Mouse (Mus musculus) forebrain, embryonic 10.5 days (tissue): ENCODE data around the gene A3galt2. TPM values are rescaled to one million over a fixed set of nuclear protein-coding genes. Genes with fewer than 3 reads are reported as not detected.

Source experiments
- polyA plus RNA-seq: library from polyadenylated mRNA; unstranded; fragments of >200 nt; fragmentation: Nextera tagmentation; extraction: Ambion mirVana; gene quantifications from 2 replicates; pipeline ENCODE4 v1.2.1, GENCODE M21; 2016

Gene A3galt2
- polyA plus RNA-seq, 1 experiment from 2014 or later: 0.17 TPM

Other genes starting within 250 kb of the A3galt2 start
- gene Zscan20, start 145.3 kb upstream of the A3galt2 start, polyA plus RNA-seq: 6.3 and 7.0 TPM in 2 replicates
- 0.63 and 1.0 TPM in 2 replicates for gene Tlr12, start 136.7 kb upstream of the A3galt2 start, polyA plus RNA-seq
- 23.3 and 23.4 TPM in 2 replicates for gene Phc2, start 100.7 kb upstream of the A3galt2 start, polyA plus RNA-seq
- 37.1 and 37.3 TPM in 2 replicates for gene Zfp362, start 50.7 kb downstream of the A3galt2 start, polyA plus RNA-seq
- gene Trim62, start 128.2 kb downstream of the A3galt2 start, polyA plus RNA-seq: 6.8 and 7.4 TPM in 2 replicates
- 10.5 and 12.0 TPM in 2 replicates for gene Azin2, start 207.1 kb downstream of the A3galt2 start, polyA plus RNA-seq
- gene Ak2, start 236.6 kb downstream of the A3galt2 start, polyA plus RNA-seq: 237 and 245 TPM in 2 replicates